Mouse (Mus musculus): ENCODE measurements at regions not wholly inside any gene's neighbourhood (a gene's known extent, or its start where the extent isn't known, plus 50 kb on each side); places are given as distances from the start of the nearest gene placed in this dataset.

- no peaks in the 10 kb centered on the region for H3K27me3 ChIP-seq (ENCODE audit: control insufficient read depth in 1 of 2, insufficient read depth in 2 of 2, low read length in 2 of 2)
- H3K36me3 ChIP-seq (ENCODE audit: control insufficient read depth in 1 of 2, insufficient read depth in 2 of 2, low read length in 2 of 2): no peaks in the 10 kb centered on the region
- no peaks in the 10 kb centered on the region for H3K79me2 ChIP-seq (ENCODE audit: control insufficient read depth, insufficient read depth, low read length, poor library complexity)
- no peak overlapping the region for H3K9ac ChIP-seq (ENCODE audit: control insufficient read depth, low read depth, low read length, poor library complexity, severe bottlenecking)
- H3K9me3 ChIP-seq (replicated peaks; ENCODE audit: insufficient read depth, low read length): no peaks in the 10 kb centered on the region
- no peak overlapping the region for H3K27ac ChIP-seq (ENCODE audit: control insufficient read depth, low read depth, low read length)
- H3K4me3 ChIP-seq (ENCODE audit: control insufficient read depth in 1 of 2, insufficient read depth in 1 of 2, low read depth in 2 of 2, low read length in 2 of 2): no peak overlapping the region
- TF ChIP-seq ELF1 (IDR thresholded peaks at IDR 0.05; ENCODE audit: low read depth, low read length): no peak
- TF ChIP-seq TCF12 (IDR thresholded peaks at IDR 0.05; ENCODE audit: low read depth, low read length): peak; percentile 74; the same call in 1 of the 2 replicates
- TF ChIP-seq GATA1 (IDR thresholded peaks at IDR 0.05; ENCODE audit: low read depth, low read length): peak; percentile 51
- peak; percentile 71 for TF ChIP-seq ETS1 (IDR thresholded peaks at IDR 0.05; ENCODE audit: low read depth, low read length)
- peak; percentile 26; the same call in 1 of the 2 replicates for TF ChIP-seq RCOR1 (IDR thresholded peaks at IDR 0.05; ENCODE audit: low read depth, low read length)
- TF ChIP-seq POLR2AphosphoS2 (IDR thresholded peaks at IDR 0.05; ENCODE audit: low read length): no peak
- peak; percentile 29; the same call in 1 of the 2 replicates for TF ChIP-seq TAL1 (IDR thresholded peaks at IDR 0.05; ENCODE audit: low read length)
- peak in 1 of 2 experiments; percentile 57; a peak in 1 of 4 replicates for TF ChIP-seq EP300 (IDR thresholded peaks at IDR 0.05; ENCODE audit: low read depth in 1 of 2, low read length in 2 of 2)
- DNase-seq (ENCODE audit: low read depth, low spot score): peak; percentile 54
- no peaks in the 10 kb centered on the region for H3K4me1 ChIP-seq (ENCODE audit: control insufficient read depth in 1 of 2, insufficient read depth in 2 of 2, low read length in 2 of 2)
Measured at GRCm38 (mm10) chr6:52076179-52076932, 64.0 kb upstream of the Skap2 start.

- H3K9ac ChIP-seq (ENCODE audit: control insufficient read depth, low read depth, low read length, poor library complexity, severe bottlenecking): no peak overlapping the region
- no peaks in the 10 kb centered on the region for H3K79me2 ChIP-seq (ENCODE audit: control insufficient read depth, insufficient read depth, low read length, poor library complexity)
- H3K9me3 ChIP-seq (replicated peaks; ENCODE audit: insufficient read depth, low read length): no peaks in the 10 kb centered on the region
- no peaks in the 10 kb centered on the region for H3K36me3 ChIP-seq (ENCODE audit: control insufficient read depth in 1 of 2, insufficient read depth in 2 of 2, low read length in 2 of 2)
- H3K27me3 ChIP-seq (ENCODE audit: control insufficient read depth in 1 of 2, insufficient read depth in 2 of 2, low read length in 2 of 2): no peaks in the 10 kb centered on the region
- H3K27ac ChIP-seq (ENCODE audit: control insufficient read depth, low read depth, low read length): no peak overlapping the region
- TF ChIP-seq E2F4 (IDR thresholded peaks at IDR 0.05; ENCODE audit: borderline replicate concordance, low read depth, low read length): no peak
- no peak for TF ChIP-seq RAD21 (IDR thresholded peaks at IDR 0.05; ENCODE audit: low read depth, low read length)
- no peak for TF ChIP-seq NELFE (IDR thresholded peaks at IDR 0.05; ENCODE audit: low read depth, low read length)
- no peak for TF ChIP-seq ETS1 (IDR thresholded peaks at IDR 0.05; ENCODE audit: low read depth, low read length)
- no peak for TF ChIP-seq MAZ (IDR thresholded peaks at IDR 0.05; ENCODE audit: low read depth, low read length)
- no peak for TF ChIP-seq MXI1 (IDR thresholded peaks at IDR 0.05; ENCODE audit: low read depth, low read length)
- TF ChIP-seq TCF12 (IDR thresholded peaks at IDR 0.05; ENCODE audit: low read depth, low read length): no peak
- TF ChIP-seq NRF1 (IDR thresholded peaks at IDR 0.05; ENCODE audit: insufficient read depth, low read depth, low read length, poor library complexity, severe bottlenecking): no peak
- no peak for TF ChIP-seq GABPA (IDR thresholded peaks at IDR 0.05; ENCODE audit: low read depth, low read length)
- no peak for TF ChIP-seq MAFK (IDR thresholded peaks at IDR 0.05; ENCODE audit: borderline replicate concordance, low read depth, low read length)
- no peak for TF ChIP-seq EP300 (IDR thresholded peaks at IDR 0.05; ENCODE audit: low read depth in 1 of 2, low read length in 2 of 2)
- DNase-seq (ENCODE audit: low read depth, low spot score): no peak
- H3K4me3 ChIP-seq (ENCODE audit: control insufficient read depth in 1 of 2, insufficient read depth in 1 of 2, low read depth in 2 of 2, low read length in 2 of 2): no peak overlapping the region
- H3K4me1 ChIP-seq (ENCODE audit: control insufficient read depth in 1 of 2, insufficient read depth in 2 of 2, low read length in 2 of 2): no peaks in the 10 kb centered on the region
Measured at GRCm38 (mm10) chr6:52074904-52075303, 62.6 kb upstream of the Skap2 start.

All from MEL (cell line).